Mouse (Mus musculus) B cell, adult 67 days (primary cell): Measurements from ENCODE around the gene Rbm24. TPM values are rescaled to one million over a fixed set of nuclear protein-coding genes. Genes with fewer than 3 reads are reported as not detected.

Experiments
- total RNA-seq, 2 experiments: library from RNA; stranded (reverse); gene quantifications; 4 replicates each; pipeline ENCODE4 v1.2.4; 2023

The Rbm24 gene
- total RNA-seq, result 1 to 10 TPM; 1.8 to 4.4 TPM

GRCm38 (mm10) chr13:46418141-46418601, at the start of gene Rbm24:
TSS of gene Rbm24 (plus strand) at chr13:46418434.

Other genes starting within 250 kb of the Rbm24 start
- gene Stmnd1, start 144.7 kb upstream of the Rbm24 start, total RNA-seq, result not detected
- gene Cap2, start 83.4 kb downstream of the Rbm24 start, total RNA-seq, result not detected